Mouse (Mus musculus): ENCODE data around the gene Ltbp1. TPM values are rescaled to one million over a fixed set of nuclear protein-coding genes. Genes with fewer than 3 reads are reported as not detected.

The Ltbp1 gene
- total and polyA plus RNA-seq, 3 experiments = 2.3 to 6.4 (median 2.5) TPM

GRCm38 (mm10) chr17:74993726-74994581, 11.4 kb upstream of the Ltbp1 start:
- dilution Hi-C loops (cut with MboI; ENCODE audit: extremely low pct_ligation_motif_present, extremely low pct_unique_long_range_greater_than_20kb, low sequenced_read_pairs) = no loop called here
- Histone ChIP-seq H3K9ac (ENCODE audit: insufficient read depth, low read depth) (no peak overlapping the region), H3K36me3 (replicated peaks in 1 of 2; ENCODE audit: control insufficient read depth in 1 of 2, insufficient read depth in 1 of 2, low read length in 1 of 2) (no peaks in the 10 kb centered on the region), H3K4me1 (ENCODE audit: control insufficient read depth in 1 of 2, insufficient read depth in 2 of 2) (0 out of 4 replicates have a peak, but pooled peaks cover 0 to 2% of the 10 kb centered on the region in 2 experiments), H3K79me2 (replicated peaks; ENCODE audit: control insufficient read depth, extremely low read depth, insufficient read depth, poor library complexity, severe bottlenecking) (no peaks in the 10 kb centered on the region), H3K4me3 (replicated peaks in 1 of 3; ENCODE audit: low read depth in 2 of 3, low read length in 2 of 3, poor library complexity in 1 of 3) (no peak overlapping the region), H3K9me3 (replicated peaks; ENCODE audit: low read length) (peaks cover 9% of the 10 kb centered on the region), H3K27me3 (replicated peaks) (no peaks in the 10 kb centered on the region), H3K4me2 (ENCODE audit: insufficient read depth, low read depth, poor library complexity, severe bottlenecking) (no peak overlapping the region), H3K27ac (ENCODE audit: insufficient read depth, low read depth) (no peak overlapping the region)
- TF ChIP-seq PAX5 (IDR thresholded peaks at IDR 0.05; ENCODE audit: low read length) (no peak), BHLHE40 (IDR thresholded peaks at IDR 0.05; ENCODE audit: low read depth, low read length) (peak; percentile 28; the same call in 1 of the 2 replicates)
- DNase-seq (ENCODE audit: extremely low read depth) = no peak
- in situ Hi-C loops (cut with MboI; ENCODE audit: low pct_ligation_motif_present, low pct_unique_long_range_greater_than_20kb, low sequenced_read_pairs) = no loop called here

- H3K36me3 ChIP-seq (replicated peaks in 1 of 2; ENCODE audit: control insufficient read depth in 1 of 2, insufficient read depth in 1 of 2, low read length in 1 of 2) = no peaks in the 10 kb centered on the region
- no peak overlapping the region for H3K4me2 ChIP-seq (ENCODE audit: insufficient read depth, low read depth, poor library complexity, severe bottlenecking)
- no peaks in the 10 kb centered on the region for H3K27me3 ChIP-seq (replicated peaks)
- peaks cover 9% of the 10 kb centered on the region for H3K9me3 ChIP-seq (replicated peaks; ENCODE audit: low read length)
- no peak overlapping the region for H3K27ac ChIP-seq (ENCODE audit: insufficient read depth, low read depth)
- TF ChIP-seq MEF2A (IDR thresholded peaks at IDR 0.05; ENCODE audit: borderline replicate concordance, low read depth, low read length) = no peak
- TF ChIP-seq KAT2A (IDR thresholded peaks at IDR 0.05; ENCODE audit: insufficient replicate concordance, low read length) = no peak
- in situ Hi-C loops (cut with MboI; ENCODE audit: low pct_ligation_motif_present, low pct_unique_long_range_greater_than_20kb, low sequenced_read_pairs) (no loop called here), dilution Hi-C loops (cut with MboI; ENCODE audit: extremely low pct_ligation_motif_present, extremely low pct_unique_long_range_greater_than_20kb, low sequenced_read_pairs) (no loop called here)
- H3K9ac ChIP-seq (ENCODE audit: insufficient read depth, low read depth) = no peak overlapping the region
- H3K4me3 ChIP-seq (replicated peaks in 1 of 3; ENCODE audit: low read depth in 2 of 3, low read length in 2 of 3, poor library complexity in 1 of 3) = no peak overlapping the region
- H3K79me2 ChIP-seq (replicated peaks; ENCODE audit: control insufficient read depth, extremely low read depth, insufficient read depth, poor library complexity, severe bottlenecking) = no peaks in the 10 kb centered on the region
- DNase-seq (ENCODE audit: extremely low read depth) = no peak
- H3K4me1 ChIP-seq (ENCODE audit: control insufficient read depth in 1 of 2, insufficient read depth in 2 of 2) = 0 out of 4 replicates have a peak, but pooled peaks cover 0 to 2% of the 10 kb centered on the region in 2 experiments
Measured at GRCm38 (mm10) chr17:74994582-74994893, 10.8 kb upstream of the Ltbp1 start.

GRCm38 (mm10) chr17:74995266-74995665, 10.1 kb upstream of the Ltbp1 start:
- H3K79me2 ChIP-seq (replicated peaks; ENCODE audit: control insufficient read depth, extremely low read depth, insufficient read depth, poor library complexity, severe bottlenecking) = no peaks in the 10 kb centered on the region
- 0 out of 4 replicates have a peak, but pooled peaks cover 0 to 2% of the 10 kb centered on the region in 2 experiments for H3K4me1 ChIP-seq (ENCODE audit: control insufficient read depth in 1 of 2, insufficient read depth in 2 of 2)
- no peaks in the 10 kb centered on the region for H3K36me3 ChIP-seq (replicated peaks in 1 of 2; ENCODE audit: control insufficient read depth in 1 of 2, insufficient read depth in 1 of 2, low read length in 1 of 2)
- H3K9me3 ChIP-seq (replicated peaks; ENCODE audit: low read length) = peaks cover 3% of the 10 kb centered on the region
- DNase-seq (ENCODE audit: extremely low read depth) = no peak
- H3K4me3 ChIP-seq (replicated peaks in 1 of 3; ENCODE audit: low read depth in 2 of 3, low read length in 2 of 3, poor library complexity in 1 of 3) = no peak overlapping the region
- dilution Hi-C loops (cut with MboI; ENCODE audit: extremely low pct_ligation_motif_present, extremely low pct_unique_long_range_greater_than_20kb, low sequenced_read_pairs) (no loop called here), in situ Hi-C loops (cut with MboI; ENCODE audit: low pct_ligation_motif_present, low pct_unique_long_range_greater_than_20kb, low sequenced_read_pairs) (no loop called here)
- no peaks in the 10 kb centered on the region for H3K27me3 ChIP-seq (replicated peaks)
- no peak overlapping the region for H3K4me2 ChIP-seq (ENCODE audit: insufficient read depth, low read depth, poor library complexity, severe bottlenecking)
- H3K27ac ChIP-seq (ENCODE audit: insufficient read depth, low read depth) = no peak overlapping the region
- H3K9ac ChIP-seq (ENCODE audit: insufficient read depth, low read depth) = no peak overlapping the region
- TF ChIP-seq PAX5 (IDR thresholded peaks at IDR 0.05; ENCODE audit: low read length) = no peak
- TF ChIP-seq CTCF (conservative IDR thresholded peaks at IDR 0.05 in 1 of 2, IDR thresholded peaks at IDR 0.05 in 1 of 2; ENCODE audit: low read depth in 2 of 2, low read length in 2 of 2) = no peak
- TF ChIP-seq RAD21 (IDR thresholded peaks at IDR 0.05; ENCODE audit: low read depth, low read length) = no peak
- TF ChIP-seq ZKSCAN1 (IDR thresholded peaks at IDR 0.05; ENCODE audit: borderline replicate concordance, low read depth, low read length) = no peak
- TF ChIP-seq RCOR1 (conservative IDR thresholded peaks at IDR 0.05; ENCODE audit: low read depth, low read length) = no peak
- no peak for TF ChIP-seq EP300 (IDR thresholded peaks at IDR 0.05; ENCODE audit: low read length)

Data from CH12.LX (cell line).